29 mouse cellular contexts compared by ENCODE assay signal in genomic region chr4:151015946-151016345, GRCm38 (mm10). TPM values are rescaled to one million over a fixed set of nuclear protein-coding genes. Genes with fewer than 3 reads are reported as not detected.
"Had no signal": no experiment of that assay in that cellular context is flagged by ENCODE, and none has a peak within 500 bp of the region (broad histone marks: within the 10 kb centered on the region; RNA-seq: fewer than 3 reads in every experiment).

No protein-coding gene starts in this region.

- H3K27ac ChIP-seq: layer of hippocampus, adult 2 months; left cerebral cortex, adult 2 months; limb, embryonic 13.5 days; liver, embryonic 12.5 days; liver, embryonic 15.5 days; lung, embryonic 15.5 days; midbrain, embryonic 15.5 days; neural tube, embryonic 12.5 days; neural tube, embryonic 15.5 days; stomach, embryonic 15.5 days had no signal

- H3K4me2 ChIP-seq: limb, embryonic 13.5 days; liver, embryonic 12.5 days; liver, embryonic 15.5 days; lung, embryonic 15.5 days; midbrain, embryonic 11.5 days; midbrain, embryonic 15.5 days; neural tube, embryonic 12.5 days; neural tube, embryonic 15.5 days; stomach, embryonic 15.5 days had no signal

- H3K27me3 ChIP-seq: limb, embryonic 13.5 days; liver, embryonic 12.5 days; liver, embryonic 15.5 days; lung, embryonic 15.5 days; megakaryocyte, embryonic 14.5 days; midbrain, embryonic 15.5 days; neural tube, embryonic 12.5 days; neural tube, embryonic 15.5 days; stomach, embryonic 15.5 days had no signal

- H3K9ac ChIP-seq: limb, embryonic 13.5 days; liver, embryonic 12.5 days; liver, embryonic 15.5 days; lung, embryonic 15.5 days; midbrain, embryonic 15.5 days; neural tube, embryonic 12.5 days; neural tube, embryonic 15.5 days; stomach, embryonic 15.5 days had no signal

- H3K36me3 ChIP-seq: lung, embryonic 15.5 days had no signal

- ATAC-seq: liver, embryonic 12.5 days; midbrain, embryonic 15.5 days had no signal

- DNase-seq: kidney, adult 18-20 months; kidney, adult 9 months; kidney, postnatal 14 days; layer of hippocampus, postnatal 36 days; liver; lung, adult 18-20 months; lung, postnatal 10 days; lung, postnatal 36 days; right cerebral cortex, adult 18-20 months; right cerebral cortex, postnatal 25 days; spleen, adult 18-20 months; thymus, postnatal 25 days had no signal

- H3K9me3 ChIP-seq: limb, embryonic 13.5 days; liver, embryonic 12.5 days; liver, embryonic 15.5 days; lung, embryonic 15.5 days; megakaryocyte, embryonic 14.5 days; midbrain, embryonic 15.5 days; neural tube, embryonic 12.5 days; neural tube, embryonic 15.5 days; stomach, embryonic 15.5 days had no signal

- H3K4me3 ChIP-seq: layer of hippocampus, adult 2 months; left cerebral cortex, adult 2 months; limb, embryonic 13.5 days; liver, embryonic 12.5 days; liver, embryonic 15.5 days; lung, embryonic 15.5 days; megakaryocyte, embryonic 14.5 days; midbrain, embryonic 15.5 days; neural tube, embryonic 12.5 days; neural tube, embryonic 15.5 days; stomach, embryonic 15.5 days had no signal

- H3K4me1 ChIP-seq: limb, embryonic 13.5 days; liver, embryonic 15.5 days; lung, embryonic 15.5 days; midbrain, embryonic 15.5 days; neural tube, embryonic 12.5 days; neural tube, embryonic 15.5 days; stomach, embryonic 15.5 days had no signal

RNA-seq across cellular contexts. Expression of gene Uts2, which starts 19.0 kb away (rescaled TPM):
- total RNA-seq: layer of hippocampus, adult 2 months; layer of hippocampus, postnatal 10 days; layer of hippocampus, postnatal 36 days; left cerebral cortex, adult 2 months; left cerebral cortex, postnatal 10 days; left cerebral cortex, postnatal 36 days had no signal
- polyA plus RNA-seq: kidney, embryonic 16.5 days; large intestine, adult 2 months; limb, embryonic 13.5 days; liver, embryonic 12.5 days; liver, embryonic 15.5 days; lung, embryonic 15.5 days; midbrain, embryonic 11.5 days; midbrain, embryonic 15.5 days; stomach, embryonic 15.5 days had no signal
